Mouse (Mus musculus): ENCODE data around the gene Adamts12. TPM values are rescaled to one million over a fixed set of nuclear protein-coding genes. Genes with fewer than 3 reads are reported as not detected.

The Adamts12 gene
- total and polyA plus RNA-seq, 3 experiments: 0.03 to 0.12 (median 0.04) TPM

DNA sequence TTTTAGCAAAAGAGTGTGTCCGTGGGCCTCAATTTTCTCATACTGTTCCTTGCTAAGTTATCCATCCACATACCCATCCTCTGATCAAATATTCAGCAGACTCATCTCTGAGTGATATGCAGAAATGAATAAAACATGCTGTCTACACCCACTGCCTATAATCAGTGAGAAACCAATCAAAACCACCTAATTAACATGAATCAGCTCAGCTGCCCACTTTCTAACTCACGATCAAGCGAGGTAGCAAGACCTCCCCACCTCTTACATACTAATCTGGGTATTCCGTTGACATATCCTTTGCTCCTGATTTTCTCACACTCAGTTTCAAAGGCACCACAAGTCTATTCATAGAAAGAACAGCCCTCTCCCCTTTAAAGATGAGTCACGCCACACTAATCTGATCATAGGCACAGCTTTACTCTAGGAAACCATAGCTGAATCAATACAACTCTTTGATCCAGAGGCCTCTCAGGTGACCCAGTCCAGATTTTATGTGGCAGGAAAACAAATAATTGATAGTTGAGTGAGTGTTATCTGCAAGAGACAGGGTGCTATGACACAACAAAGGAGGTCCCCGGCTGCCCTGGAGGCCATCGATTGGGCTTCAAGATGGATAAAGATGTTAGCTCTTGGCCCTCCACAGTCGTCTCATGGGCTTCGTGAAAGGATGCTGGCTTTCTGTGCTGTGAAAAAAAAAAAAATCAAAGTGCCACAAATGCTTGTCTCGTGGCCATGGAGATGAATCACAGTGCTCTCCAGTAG is 10.7 kb upstream of the Adamts12 start:
- H3K4me3 ChIP-seq (replicated peaks in 1 of 3; ENCODE audit: low read depth in 2 of 3, low read length in 2 of 3, poor library complexity in 1 of 3): no peak overlapping the region

DNA sequence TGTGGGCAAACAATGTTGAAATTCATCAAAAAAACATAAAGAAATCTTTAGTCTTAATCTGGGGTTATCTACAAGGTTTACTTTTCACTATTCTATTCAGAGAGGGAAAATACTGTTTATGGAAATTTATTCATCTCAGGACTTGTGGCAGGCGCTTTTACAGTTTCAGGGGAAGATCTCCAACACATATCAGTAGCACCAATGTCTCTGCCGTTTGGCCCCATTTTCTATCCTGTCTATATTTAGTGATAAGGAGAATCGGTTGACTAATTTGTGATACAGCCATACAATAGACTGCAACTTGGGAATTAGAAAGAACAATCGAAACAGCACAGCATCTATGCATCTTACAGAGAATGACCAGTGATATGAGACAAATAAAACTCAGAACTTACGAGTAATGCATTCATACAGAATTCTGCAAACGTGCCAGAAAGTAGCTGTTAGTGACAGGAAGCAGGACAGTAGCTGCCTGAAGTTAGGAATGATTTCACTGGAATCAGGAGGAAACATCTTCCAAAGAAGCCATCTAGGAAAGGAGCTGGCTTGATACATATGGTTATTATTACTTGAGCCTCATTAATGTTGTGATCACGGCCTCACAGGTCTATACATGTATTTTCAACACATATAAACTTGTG is 10.0 kb upstream of the Adamts12 start:
- Histone ChIP-seq H3K36me3 (replicated peaks in 1 of 2; ENCODE audit: control insufficient read depth in 1 of 2, insufficient read depth in 1 of 2, low read length in 1 of 2) (no peaks in the 10 kb centered on the region), H3K79me2 (replicated peaks; ENCODE audit: control insufficient read depth, extremely low read depth, insufficient read depth, poor library complexity, severe bottlenecking) (no peaks in the 10 kb centered on the region), H3K27me3 (replicated peaks) (no peaks in the 10 kb centered on the region), H3K9me3 (replicated peaks; ENCODE audit: low read length) (no peaks in the 10 kb centered on the region), H3K4me3 (replicated peaks in 1 of 3; ENCODE audit: low read depth in 2 of 3, low read length in 2 of 3, poor library complexity in 1 of 3) (no peak overlapping the region), H3K27ac (ENCODE audit: insufficient read depth, low read depth) (no peak overlapping the region), H3K9ac (ENCODE audit: insufficient read depth, low read depth) (no peak overlapping the region), H3K4me2 (ENCODE audit: insufficient read depth, low read depth, poor library complexity, severe bottlenecking) (no peak overlapping the region), H3K4me1 (ENCODE audit: control insufficient read depth in 1 of 2, insufficient read depth in 2 of 2) (peaks cover 0 to 13% of the 10 kb centered on the region in 2 experiments; a peak in 3 of 4 replicates)
- dilution Hi-C loops (cut with MboI; ENCODE audit: extremely low pct_ligation_motif_present, extremely low pct_unique_long_range_greater_than_20kb, low sequenced_read_pairs) (no loop called here), in situ Hi-C loops (cut with MboI; ENCODE audit: low pct_ligation_motif_present, low pct_unique_long_range_greater_than_20kb, low sequenced_read_pairs) (no loop called here)
- DNase-seq (ENCODE audit: extremely low read depth): no peak
- TF ChIP-seq GABPA (IDR thresholded peaks at IDR 0.05; ENCODE audit: insufficient replicate concordance, low read depth, low read length) (no peak), CTCF (conservative IDR thresholded peaks at IDR 0.05 in 1 of 2, IDR thresholded peaks at IDR 0.05 in 1 of 2; ENCODE audit: low read depth in 2 of 2, low read length in 2 of 2) (no peak), PAX5 (IDR thresholded peaks at IDR 0.05; ENCODE audit: low read length) (no peak), TBP (conservative IDR thresholded peaks at IDR 0.05; ENCODE audit: low read depth, low read length) (no peak), MAX (IDR thresholded peaks at IDR 0.05; ENCODE audit: low read length) (no peak), POLR2AphosphoS2 (IDR thresholded peaks at IDR 0.05; ENCODE audit: low read depth, low read length) (no peak), RAD21 (IDR thresholded peaks at IDR 0.05; ENCODE audit: low read depth, low read length) (no peak), RCOR1 (conservative IDR thresholded peaks at IDR 0.05; ENCODE audit: low read depth, low read length) (no peak), CHD1 (IDR thresholded peaks at IDR 0.05; ENCODE audit: low read depth, low read length) (no peak), JUND (conservative IDR thresholded peaks at IDR 0.05; ENCODE audit: low read depth, low read length) (peak; percentile 50; the same call in 1 of the 2 replicates), ZNF384 (IDR thresholded peaks at IDR 0.05; ENCODE audit: low read depth, low read length) (0 out of 2 replicates have a peak, but pooled peaks have one; percentile 53), MAFK (IDR thresholded peaks at IDR 0.05; ENCODE audit: insufficient replicate concordance, low read length) (no peak), CHD2 (IDR thresholded peaks at IDR 0.05; ENCODE audit: low read length) (no peak), MXI1 (IDR thresholded peaks at IDR 0.05; ENCODE audit: low read depth, low read length) (no peak), USF2 (conservative IDR thresholded peaks at IDR 0.05; ENCODE audit: low read depth, low read length) (no peak), EP300 (IDR thresholded peaks at IDR 0.05; ENCODE audit: low read length) (peak; percentile 77), MEF2A (IDR thresholded peaks at IDR 0.05; ENCODE audit: borderline replicate concordance, low read depth, low read length) (peak; percentile 52; the same call in 1 of the 2 replicates), HCFC1 (IDR thresholded peaks at IDR 0.05; ENCODE audit: low read depth, low read length) (no peak), JUN (IDR thresholded peaks at IDR 0.05; ENCODE audit: insufficient read depth, low read depth, low read length) (peak; percentile 62; the same call in 1 of the 2 replicates), IRF4 (IDR thresholded peaks at IDR 0.05; ENCODE audit: low read depth, low read length) (peak; percentile 88), MAZ (IDR thresholded peaks at IDR 0.05; ENCODE audit: low read depth, low read length) (no peak), ZMIZ1 (IDR thresholded peaks at IDR 0.05; ENCODE audit: low read depth, low read length) (no peak), ETS1 (conservative IDR thresholded peaks at IDR 0.05; ENCODE audit: low read depth, low read length) (no peak), BHLHE40 (IDR thresholded peaks at IDR 0.05; ENCODE audit: low read depth, low read length) (no peak), MYC (IDR thresholded peaks at IDR 0.05; ENCODE audit: low read depth, low read length) (no peak), SIN3A (IDR thresholded peaks at IDR 0.05; ENCODE audit: low read length) (no peak)

More for the DNA sequence above, 10.7 kb upstream of the Adamts12 start:
- H3K27ac ChIP-seq (ENCODE audit: insufficient read depth, low read depth): no peak overlapping the region
- in situ Hi-C loops (cut with MboI; ENCODE audit: low pct_ligation_motif_present, low pct_unique_long_range_greater_than_20kb, low sequenced_read_pairs): no loop called here
- dilution Hi-C loops (cut with MboI; ENCODE audit: extremely low pct_ligation_motif_present, extremely low pct_unique_long_range_greater_than_20kb, low sequenced_read_pairs): no loop called here
- H3K9me3 ChIP-seq (replicated peaks; ENCODE audit: low read length): no peaks in the 10 kb centered on the region
- H3K27me3 ChIP-seq (replicated peaks): no peaks in the 10 kb centered on the region
- no peak for TF ChIP-seq ELF1 (IDR thresholded peaks at IDR 0.05; ENCODE audit: low read depth, low read length)
- TF ChIP-seq MYC (IDR thresholded peaks at IDR 0.05; ENCODE audit: low read depth, low read length): no peak
- no peak for TF ChIP-seq MXI1 (IDR thresholded peaks at IDR 0.05; ENCODE audit: low read depth, low read length)
- TF ChIP-seq POLR2AphosphoS2 (IDR thresholded peaks at IDR 0.05; ENCODE audit: low read depth, low read length): no peak
- no peak for TF ChIP-seq CHD2 (IDR thresholded peaks at IDR 0.05; ENCODE audit: low read length)
- no peak for TF ChIP-seq UBTF (IDR thresholded peaks at IDR 0.05; ENCODE audit: low read depth, low read length)
- no peak for TF ChIP-seq CHD1 (IDR thresholded peaks at IDR 0.05; ENCODE audit: low read depth, low read length)
- no peak for TF ChIP-seq E2F4 (IDR thresholded peaks at IDR 0.05; ENCODE audit: insufficient replicate concordance, low read depth, low read length)
- no peak for TF ChIP-seq USF1 (IDR thresholded peaks at IDR 0.05; ENCODE audit: low read depth, low read length)
- TF ChIP-seq CTCF (conservative IDR thresholded peaks at IDR 0.05 in 1 of 2, IDR thresholded peaks at IDR 0.05 in 1 of 2; ENCODE audit: low read depth in 2 of 2, low read length in 2 of 2): no peak
- TF ChIP-seq MAZ (IDR thresholded peaks at IDR 0.05; ENCODE audit: low read depth, low read length): no peak
- TF ChIP-seq PAX5 (IDR thresholded peaks at IDR 0.05; ENCODE audit: low read length): no peak
- no peak for TF ChIP-seq NELFE (IDR thresholded peaks at IDR 0.05; ENCODE audit: low read depth, low read length)
- no peak for TF ChIP-seq MAFK (IDR thresholded peaks at IDR 0.05; ENCODE audit: insufficient replicate concordance, low read length)
- TF ChIP-seq SIN3A (IDR thresholded peaks at IDR 0.05; ENCODE audit: low read length): no peak
- no peak for DNase-seq (ENCODE audit: extremely low read depth)
- H3K4me2 ChIP-seq (ENCODE audit: insufficient read depth, low read depth, poor library complexity, severe bottlenecking): no peak overlapping the region
- H3K9ac ChIP-seq (ENCODE audit: insufficient read depth, low read depth): no peak overlapping the region
- H3K36me3 ChIP-seq (replicated peaks in 1 of 2; ENCODE audit: control insufficient read depth in 1 of 2, insufficient read depth in 1 of 2, low read length in 1 of 2): no peaks in the 10 kb centered on the region
- peaks cover 0 to 13% of the 10 kb centered on the region in 2 experiments; a peak in 3 of 4 replicates for H3K4me1 ChIP-seq (ENCODE audit: control insufficient read depth in 1 of 2, insufficient read depth in 2 of 2)
- no peaks in the 10 kb centered on the region for H3K79me2 ChIP-seq (replicated peaks; ENCODE audit: control insufficient read depth, extremely low read depth, insufficient read depth, poor library complexity, severe bottlenecking)
